Comparison of ENCODE assay signal across 21 mouse cellular contexts in the genomic region with DNA sequence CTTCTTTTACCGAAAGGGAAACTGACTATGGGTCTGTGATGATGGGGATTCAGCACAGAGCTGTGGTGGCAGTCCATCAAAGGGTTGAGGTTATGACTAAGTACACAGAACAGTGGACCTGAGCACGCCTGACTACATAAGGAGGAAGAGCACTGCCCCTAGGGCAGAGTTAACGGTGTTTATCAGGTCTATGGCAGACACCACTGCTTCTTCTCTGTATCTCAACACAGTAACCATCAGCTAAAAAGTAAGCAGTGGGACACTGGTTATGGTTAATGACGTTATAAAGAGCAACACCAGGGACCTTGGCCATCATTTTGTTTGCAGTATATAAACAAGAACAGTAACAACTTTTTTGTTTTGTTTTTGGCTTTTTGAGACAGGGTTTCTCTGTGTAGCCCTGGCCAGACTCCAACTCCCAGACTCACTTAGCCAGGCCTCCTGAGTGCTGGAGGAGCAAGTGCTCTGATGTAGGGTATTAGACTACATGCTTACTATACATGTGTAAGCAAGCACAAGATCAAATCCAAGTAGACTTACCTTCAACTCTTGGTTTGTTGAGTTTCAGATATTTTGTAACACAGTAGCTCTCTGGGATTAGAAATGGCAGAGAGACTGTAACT.
DNase-seq lines count a peak whose midpoint lies in the region; ATAC-seq and TF ChIP-seq lines count a peak whose summit lies in the region.
"Had no signal": no experiment of that assay in that cellular context is flagged by ENCODE, and none has a peak within 500 bp of the region (broad histone marks: within the 10 kb centered on the region; RNA-seq: fewer than 3 reads in every experiment).

No protein-coding gene starts in this region.

- no peak for TF ChIP-seq CTCF in liver, embryonic 14.5 days (IDR thresholded peaks at IDR 0.05; ENCODE audit: low read depth)

- WGBS in lung, embryonic 16.5 days, result 68% methylated on average over 4 of the region's 4 CpGs
- WGBS in liver, embryonic 14.5 days (ENCODE audit: insufficient replicate concordance), result 27% methylated on average over 4 of the region's 4 CpGs
- 80% methylated on average over 4 of the region's 4 CpGs for WGBS in kidney, embryonic 16.5 days

- H3K4me1 ChIP-seq in lung, embryonic 16.5 days (replicated peaks; ENCODE audit: control insufficient read depth, insufficient read depth, low read length), result no peaks in the 10 kb centered on the region; the same call in none of the 2 replicates
- peaks cover 20 to 24% of the 10 kb centered on the region in 2 experiments for H3K4me1 ChIP-seq in liver, embryonic 14.5 days (replicated peaks; ENCODE audit: control insufficient read depth in 2 of 2, insufficient read depth in 2 of 2, low read length in 1 of 2)
- no peaks in the 10 kb centered on the region for H3K4me1 ChIP-seq in kidney, embryonic 16.5 days (ENCODE audit: insufficient read depth, low read length)
- H3K4me1 ChIP-seq: midbrain, embryonic 13.5 days had no signal

- H3K27ac ChIP-seq in lung, embryonic 16.5 days (ENCODE audit: low read length), result no peak overlapping the region
- no peak overlapping the region; the same call in 1 of the 2 replicates for H3K27ac ChIP-seq in liver, embryonic 14.5 days
- H3K27ac ChIP-seq in kidney, embryonic 16.5 days (ENCODE audit: low read length), result no peak overlapping the region
- H3K27ac ChIP-seq: forebrain, embryonic 15.5 days; heart, embryonic 13.5 days; kidney, postnatal 0 days; limb, embryonic 10.5 days; macrophage; midbrain, embryonic 13.5 days had no signal

- H3K4me3 ChIP-seq in lung, embryonic 16.5 days (ENCODE audit: low read length), result no peak overlapping the region
- no peak overlapping the region for H3K4me3 ChIP-seq in liver, embryonic 14.5 days (ENCODE audit: insufficient read depth in 1 of 2, low read depth in 2 of 2, low read length in 2 of 2)
- no peak overlapping the region for H3K4me3 ChIP-seq in kidney, embryonic 16.5 days (ENCODE audit: low read length)
- H3K4me3 ChIP-seq: forebrain, embryonic 15.5 days; heart, embryonic 13.5 days; limb, embryonic 10.5 days; midbrain, embryonic 13.5 days had no signal

- peak; percentile 70 for TF ChIP-seq EP300 in liver, embryonic 14.5 days (IDR thresholded peaks at IDR 0.05; ENCODE audit: low read depth)

- H3K4me2 ChIP-seq in lung, embryonic 16.5 days (ENCODE audit: low read depth, low read length), result no peak overlapping the region
- no peak overlapping the region for H3K4me2 ChIP-seq in liver, embryonic 14.5 days (ENCODE audit: low read depth)
- H3K4me2 ChIP-seq in kidney, embryonic 16.5 days (replicated peaks; ENCODE audit: low read depth, low read length), result no peak overlapping the region
- H3K4me2 ChIP-seq: forebrain, embryonic 15.5 days; heart, embryonic 13.5 days; midbrain, embryonic 13.5 days had no signal

- no peaks in the 10 kb centered on the region for H3K36me3 ChIP-seq in lung, embryonic 16.5 days (ENCODE audit: control insufficient read depth, insufficient read depth, low read length)
- H3K36me3 ChIP-seq in liver, embryonic 14.5 days (replicated peaks; ENCODE audit: control insufficient read depth, insufficient read depth, low read depth), result no peaks in the 10 kb centered on the region
- no peaks in the 10 kb centered on the region for H3K36me3 ChIP-seq in kidney, embryonic 16.5 days (ENCODE audit: insufficient read depth, low read length)
- H3K36me3 ChIP-seq: forebrain, embryonic 15.5 days; heart, embryonic 13.5 days; limb, embryonic 10.5 days; midbrain, embryonic 13.5 days had no signal

- no peak for DNase-seq in lung, postnatal 14 days
- DNase-seq in liver, embryonic 14.5 days (ENCODE audit: low read depth in 3 of 3, low spot score in 3 of 3), result peak; percentile 23 to 42 (median 33)
- no peak for DNase-seq in thymus, postnatal 25 days
- DNase-seq: adrenal gland, adult 8-10 months; cerebellum, adult 2 months; cerebellum, postnatal 36 days; gastrocnemius, postnatal 14 days; heart, adult 18-20 months; heart, postnatal 14 days; kidney, adult 11 months; right cerebral cortex, postnatal 14 days had no signal

- no peaks in the 10 kb centered on the region for H3K27me3 ChIP-seq in lung, embryonic 16.5 days (ENCODE audit: control insufficient read depth, insufficient read depth, low read depth, low read length)
- H3K27me3 ChIP-seq in liver, embryonic 14.5 days (ENCODE audit: control insufficient read depth, insufficient read depth, low read length), result no peaks in the 10 kb centered on the region
- H3K27me3 ChIP-seq in kidney, embryonic 16.5 days (ENCODE audit: insufficient read depth, low read length), result no peaks in the 10 kb centered on the region
- H3K27me3 ChIP-seq: forebrain, embryonic 15.5 days; heart, embryonic 13.5 days; midbrain, embryonic 13.5 days had no signal

- H3K9ac ChIP-seq in lung, embryonic 16.5 days (ENCODE audit: low read length), result no peak overlapping the region
- H3K9ac ChIP-seq in liver, embryonic 14.5 days (replicated peaks), result no peak overlapping the region
- no peak overlapping the region for H3K9ac ChIP-seq in kidney, embryonic 16.5 days (replicated peaks; ENCODE audit: low read length)
- H3K9ac ChIP-seq: forebrain, embryonic 15.5 days; heart, embryonic 13.5 days; midbrain, embryonic 13.5 days had no signal

- ATAC-seq in lung, embryonic 16.5 days (ENCODE audit: low read depth), result 0 out of 2 replicates have a peak, but pooled peaks have one; percentile 18
- ATAC-seq in erythroblast, adult 5-6 weeks (replicated peaks; ENCODE audit: low FRiP score, poor library complexity, severe bottlenecking), result peak; percentile 67
- peak; percentile 91 for ATAC-seq in liver, embryonic 14.5 days (ENCODE audit: insufficient read depth)
- ATAC-seq in kidney, embryonic 16.5 days (ENCODE audit: low FRiP score, low TSS enrichment), result no peak
- ATAC-seq in inflammation-experienced regulatory T-cells, adult 6 months, result no peak
- ATAC-seq: forebrain, embryonic 15.5 days; midbrain, embryonic 13.5 days had no signal

- no peaks in the 10 kb centered on the region for H3K9me3 ChIP-seq in lung, embryonic 16.5 days (ENCODE audit: control insufficient read depth, low read length)
- no peaks in the 10 kb centered on the region for H3K9me3 ChIP-seq in liver, embryonic 14.5 days (ENCODE audit: control insufficient read depth, low read length)
- no peaks in the 10 kb centered on the region; the same call in 1 of the 2 replicates for H3K9me3 ChIP-seq in kidney, embryonic 16.5 days (ENCODE audit: low read length)
- H3K9me3 ChIP-seq: forebrain, embryonic 15.5 days; heart, embryonic 13.5 days; limb, embryonic 10.5 days; midbrain, embryonic 13.5 days had no signal

Comparison
In these comparisons a context has a peak if more than half of its experiments do, and no peak if none do; other contexts are left out.
1. ATAC-seq: peak in lung, embryonic 16.5 days (single experiment), erythroblast, adult 5-6 weeks (single experiment) and liver, embryonic 14.5 days (single experiment); none in kidney, embryonic 16.5 days (single experiment) and inflammation-experienced regulatory T-cells, adult 6 months (single experiment).
2. DNase-seq: peak in liver, embryonic 14.5 days (3 of 3); none in lung, postnatal 14 days (single experiment) and thymus, postnatal 25 days (single experiment).